Mouse (Mus musculus): ENCODE data around the gene Gm39566.
"Not testable (repeated sequence)": the region's sequence is repeated elsewhere in the genome, so short reads cannot be mapped to it uniquely, and the experiment has no call there.

Gene Gm39566

DNA sequence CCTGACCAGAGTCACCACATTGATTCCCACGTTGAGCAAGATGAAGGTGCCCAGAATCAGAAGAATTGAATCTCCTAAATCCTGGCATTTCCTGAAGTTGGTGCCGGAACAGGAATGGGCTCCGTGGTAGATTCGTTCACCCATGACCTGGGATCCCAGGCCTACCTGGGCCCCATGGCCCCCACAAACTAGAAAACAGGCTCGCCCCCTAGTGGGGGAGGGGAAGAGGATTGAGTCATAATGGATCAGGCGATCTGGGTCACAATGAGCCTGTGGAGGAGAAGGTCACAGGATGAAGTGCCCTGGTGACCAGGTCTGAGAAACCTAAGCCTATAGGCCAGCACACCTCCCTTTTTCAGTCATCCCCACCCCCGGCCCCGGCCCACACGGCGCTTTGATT, at the start of gene Gm39566:
Gene Gm39566, minus strand, starts transcription at position 144 of the 400 bp plus-strand sequence.
- no peak for DNase-seq

DNA sequence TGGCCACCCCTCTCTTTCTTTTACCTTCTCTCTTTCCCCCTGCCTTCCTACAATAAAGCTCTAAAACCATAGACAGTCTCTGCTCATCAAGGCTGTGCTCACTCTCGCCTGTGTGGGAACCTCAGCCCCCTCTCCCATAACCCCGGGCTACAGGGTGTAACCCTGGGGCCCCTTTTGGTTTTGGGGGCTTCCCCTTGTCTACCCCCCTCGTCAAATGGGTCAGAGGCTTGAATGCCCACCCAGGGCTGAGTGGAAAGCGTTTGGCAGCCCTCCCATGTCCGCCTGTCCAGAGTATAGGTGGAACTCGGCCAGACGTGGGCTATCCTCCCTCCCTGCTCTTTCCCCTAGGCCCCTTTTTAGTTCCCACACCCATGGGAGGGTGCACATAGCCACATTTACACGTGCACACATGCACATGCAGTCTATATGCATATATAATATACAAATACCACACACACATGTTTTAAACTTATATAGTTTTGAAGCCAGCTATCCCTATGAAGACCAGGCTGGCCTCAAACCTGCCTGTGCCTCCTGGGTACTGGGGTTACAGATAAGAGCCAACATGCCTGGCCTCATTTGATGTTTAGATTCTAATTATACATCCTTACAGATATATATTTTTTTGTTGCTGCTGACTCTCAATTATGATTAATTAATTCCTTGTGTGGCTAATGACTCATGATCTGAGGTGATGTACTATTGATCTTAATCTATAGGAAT, 49.2 kb upstream of the Gm39566 start:
- DNase-seq: no peak

DNA sequence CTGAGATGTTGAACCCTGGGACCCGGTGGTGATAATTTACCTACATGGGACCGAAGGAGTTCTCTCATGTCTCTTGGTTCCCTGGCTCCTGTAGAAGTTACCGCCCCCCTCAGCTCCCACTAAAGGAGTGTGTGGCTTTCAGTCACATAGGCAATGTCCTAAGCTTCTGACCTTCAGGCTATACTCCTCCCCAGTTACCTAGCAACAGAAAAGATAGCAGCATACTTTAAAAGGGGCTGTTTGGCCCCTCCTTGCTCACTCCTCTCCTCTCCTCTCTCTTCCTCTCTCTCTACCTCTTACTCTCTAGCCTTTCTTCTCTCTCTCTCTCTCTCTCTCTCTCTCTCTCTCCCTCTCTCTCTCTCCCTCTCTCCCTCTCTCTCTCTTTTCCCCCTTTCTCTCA, 48.6 kb upstream of the Gm39566 start:
- DNase-seq: not testable (repeated sequence)

DNA sequence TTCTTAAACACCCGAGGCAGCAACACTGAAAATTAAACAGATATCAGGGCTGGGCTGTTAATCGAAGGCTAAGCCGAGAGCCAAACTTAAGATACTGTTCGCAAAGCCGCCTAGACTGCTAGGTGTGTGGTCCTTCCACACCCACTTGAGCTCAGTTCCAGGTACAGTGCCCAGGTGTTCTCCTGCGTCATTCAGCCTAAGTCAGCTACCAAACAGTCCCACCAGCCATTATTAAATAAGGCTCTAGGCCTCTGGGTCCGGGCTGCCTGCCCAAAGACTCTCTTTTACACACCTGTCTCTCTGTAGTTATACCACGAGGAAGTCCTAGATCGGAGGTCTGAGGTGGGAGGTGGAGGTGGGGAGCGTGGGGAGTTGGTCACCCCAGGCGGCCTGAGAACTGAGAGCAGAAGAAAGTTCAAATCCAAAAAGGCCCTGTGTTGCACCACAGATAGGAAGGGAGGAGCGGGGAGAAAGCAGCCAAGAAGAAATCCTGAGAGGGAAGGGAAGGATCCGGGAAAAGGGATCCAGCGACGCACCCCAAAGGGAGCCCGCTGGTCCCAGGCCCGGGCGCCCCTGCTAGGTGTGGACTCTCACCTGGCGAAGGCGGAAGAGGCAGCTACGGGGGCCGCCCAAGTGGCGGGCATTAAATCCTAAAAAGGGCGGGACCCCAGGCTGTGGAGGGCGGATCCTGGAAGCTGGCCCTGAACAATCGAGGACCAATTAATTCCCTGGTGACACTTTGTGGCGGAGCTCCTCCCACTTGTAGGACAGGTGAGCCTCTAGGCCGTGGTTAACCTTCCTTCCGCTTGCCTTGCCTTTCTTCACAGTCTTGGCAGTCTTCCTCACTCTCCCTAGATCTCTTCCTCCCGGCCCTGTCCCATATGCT, 43.3 kb upstream of the Gm39566 start, which contains the start of gene Tnk1:
Gene Tnk1, minus strand, starts transcription at position 618 of the 886 bp plus-strand sequence.
- DNase-seq: peak; percentile 62 to 83

DNA sequence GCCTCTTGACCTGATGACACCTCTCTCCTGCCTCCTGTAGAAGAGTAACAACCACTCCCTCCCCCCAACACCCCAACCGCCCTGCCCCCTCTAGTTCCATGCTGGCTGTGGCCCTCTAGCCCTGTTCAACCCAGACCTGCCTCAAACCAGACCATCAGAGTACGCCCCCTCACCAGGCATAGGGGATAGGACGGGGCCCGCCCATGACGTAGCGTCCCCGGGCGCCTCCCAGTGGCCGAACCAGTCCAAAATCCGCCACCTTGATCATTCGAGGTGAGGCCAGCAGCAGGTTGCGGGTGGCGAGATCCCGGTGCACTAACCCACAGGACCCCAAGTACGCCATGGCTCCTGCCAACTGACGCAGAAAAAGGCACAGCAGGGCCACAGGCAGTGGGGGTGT, 40.2 kb upstream of the Gm39566 start:
- DNase-seq: peak in 1 of 2 experiments; percentile 40

DNA sequence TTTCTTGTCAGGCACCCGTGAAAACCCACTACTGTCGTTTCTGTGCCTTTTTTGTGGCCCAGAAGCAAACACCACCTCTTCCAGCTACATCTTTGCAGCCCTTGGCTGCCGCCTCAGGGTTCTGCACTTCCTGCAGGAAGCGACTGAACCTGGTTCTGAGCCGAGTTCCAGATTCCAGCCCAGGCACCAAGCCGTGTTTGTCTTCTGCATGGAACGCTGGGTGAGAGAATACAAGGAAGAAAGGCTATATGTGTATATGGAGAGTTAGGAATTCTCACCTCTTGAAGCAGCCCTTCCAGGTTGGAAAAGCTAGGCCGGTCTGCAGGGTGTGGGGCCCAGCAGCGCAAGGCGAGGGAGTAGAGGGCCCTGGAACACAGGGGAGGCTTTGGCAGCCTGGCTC, 39.6 kb upstream of the Gm39566 start:
- DNase-seq: no peak

DNA sequence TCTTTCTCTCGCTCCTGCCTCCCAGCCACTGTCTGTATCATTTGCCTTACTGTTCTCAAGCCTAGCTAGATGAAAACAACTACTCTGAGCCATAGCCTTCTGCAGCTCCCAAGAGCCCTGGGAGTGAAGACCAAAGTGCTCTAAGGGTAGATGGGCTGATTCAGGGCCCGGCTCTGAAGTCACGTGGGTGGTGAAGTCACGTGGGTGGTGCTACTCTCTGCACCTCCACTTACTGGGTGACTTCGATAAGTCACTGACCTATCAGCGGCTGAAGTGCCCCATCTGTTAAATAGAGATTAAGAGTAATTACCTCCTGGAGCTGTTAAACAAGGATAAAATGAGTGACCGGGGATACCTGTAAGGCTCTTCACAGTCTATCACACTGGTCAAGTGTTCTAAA, 38.9 kb upstream of the Gm39566 start:
- DNase-seq: peak in 1 of 2 experiments; percentile 50

DNA sequence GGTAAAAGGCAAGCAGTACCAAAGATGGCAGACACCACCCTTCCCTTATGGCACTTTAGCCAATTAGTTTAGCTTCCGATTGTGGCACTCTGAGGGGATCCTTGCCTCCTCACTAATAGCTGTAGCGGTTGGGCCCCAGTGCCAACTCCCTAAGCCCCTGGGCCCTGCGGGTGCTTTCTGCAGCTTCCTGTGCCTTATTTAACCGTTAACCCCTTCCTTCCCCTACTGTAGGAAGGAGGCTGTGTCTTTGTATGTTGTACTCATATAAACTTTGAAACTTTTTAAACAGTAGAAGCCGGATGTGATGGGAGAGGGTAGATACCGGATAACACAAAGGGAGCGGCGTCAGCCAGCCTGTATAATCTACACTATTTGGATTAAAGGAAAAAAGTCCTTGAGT, 35.7 kb upstream of the Gm39566 start:
- DNase-seq: no peak

DNA sequence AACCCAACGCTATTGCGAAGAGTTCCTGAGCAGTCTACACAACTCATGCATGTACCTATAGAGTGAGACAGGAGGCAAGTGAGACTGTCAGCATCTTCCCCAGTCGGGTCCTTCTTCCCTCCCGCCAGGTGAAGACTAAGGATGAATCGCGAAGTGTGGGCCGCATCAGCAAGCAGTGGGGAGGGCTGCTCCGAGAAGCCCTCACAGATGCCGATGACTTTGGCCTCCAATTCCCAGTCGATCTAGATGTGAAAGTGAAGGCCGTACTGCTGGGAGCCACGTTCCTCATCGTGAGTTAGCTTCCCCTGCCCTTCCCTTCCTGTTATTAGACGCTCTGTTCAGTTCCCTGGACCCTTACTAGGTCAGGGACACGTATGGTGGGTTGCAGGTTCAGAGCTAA, 34.8 kb upstream of the Gm39566 start:
- no peak for DNase-seq

DNA sequence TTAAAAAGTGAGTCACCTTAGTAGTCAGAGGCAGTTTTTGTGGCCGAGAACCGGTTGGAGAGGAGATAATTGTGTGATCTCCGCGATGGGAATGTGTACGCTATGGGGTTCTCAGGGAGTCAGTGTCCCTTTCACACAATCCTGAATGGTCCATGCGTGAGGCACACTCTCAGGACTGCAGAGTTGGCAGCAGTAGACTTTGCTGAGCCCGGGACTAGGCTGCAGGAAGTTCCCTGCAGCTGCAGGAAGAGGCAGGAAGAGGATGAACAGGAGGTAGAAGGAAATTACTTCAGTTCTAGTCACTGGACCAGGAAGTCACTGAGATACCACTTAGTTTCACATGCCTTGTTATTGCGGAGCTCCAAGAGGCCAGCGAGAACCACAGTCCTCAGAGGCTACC, 34.0 kb upstream of the Gm39566 start:
- DNase-seq: no peak

DNA sequence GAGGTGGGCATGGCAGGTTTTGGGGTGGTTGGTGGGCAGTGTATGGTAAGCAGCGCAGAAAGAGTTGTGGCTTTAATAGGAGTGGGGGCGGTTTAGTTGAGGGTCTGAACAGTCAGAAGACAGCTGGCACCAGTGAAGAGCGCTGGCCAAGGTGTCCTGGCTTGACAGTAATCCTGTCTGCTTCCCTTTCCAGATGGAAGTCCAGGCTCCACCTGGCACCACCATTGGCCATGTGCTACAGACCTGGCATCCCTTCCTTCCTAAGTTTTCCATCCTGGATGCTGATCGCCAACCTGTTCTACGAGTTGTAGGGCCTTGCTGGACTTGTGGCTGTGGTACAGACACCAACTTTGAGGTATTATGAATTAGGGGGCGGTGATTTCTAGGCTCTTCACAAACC, 32.9 kb upstream of the Gm39566 start:
- DNase-seq: no peak

DNA sequence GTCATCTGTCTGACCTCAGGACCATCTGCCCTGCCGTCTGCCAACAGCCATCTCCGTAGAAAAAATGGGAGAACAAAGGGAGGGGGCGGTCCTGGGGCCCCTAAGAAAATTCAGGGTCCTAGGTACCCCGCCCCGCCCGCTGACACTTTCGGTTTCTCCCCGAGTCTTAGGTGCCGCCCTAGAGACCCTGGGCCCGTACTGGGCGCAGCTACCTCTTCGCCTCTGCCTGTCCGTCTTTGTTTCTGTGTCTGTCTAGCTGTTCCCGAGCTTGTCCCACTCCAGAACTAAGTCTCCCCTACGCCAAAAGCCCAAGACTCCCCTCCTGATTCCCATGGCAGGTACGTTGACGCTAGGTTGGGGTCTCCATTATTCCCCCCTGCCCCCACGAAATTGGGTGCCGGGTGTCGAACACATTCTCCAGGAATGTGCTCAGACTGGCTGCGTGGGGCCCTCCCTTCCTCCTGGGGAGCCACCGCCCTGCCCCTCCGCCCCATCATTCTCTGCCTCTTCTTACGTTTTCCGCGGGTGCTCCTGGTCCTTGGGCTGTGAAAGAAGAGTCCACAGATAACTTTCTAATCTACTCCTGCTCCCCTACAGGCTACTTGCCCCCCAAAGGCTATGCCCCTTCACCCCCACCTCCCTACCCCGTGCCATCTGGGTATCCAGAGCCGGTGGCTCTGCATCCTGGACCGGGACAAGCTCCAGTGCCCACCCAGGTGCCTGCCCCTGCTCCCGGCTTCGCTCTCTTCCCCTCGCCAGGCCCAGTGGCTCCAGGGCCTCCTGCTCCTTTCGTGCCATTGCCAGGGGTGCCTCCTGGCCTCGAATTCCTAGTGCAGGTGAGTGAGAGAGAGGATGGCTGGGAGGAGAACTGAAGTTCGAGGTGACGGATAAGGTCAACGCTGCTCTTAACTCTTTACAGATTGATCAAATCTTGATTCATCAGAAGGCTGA, 31.9 kb upstream of the Gm39566 start:
- DNase-seq: no peak

DNA sequence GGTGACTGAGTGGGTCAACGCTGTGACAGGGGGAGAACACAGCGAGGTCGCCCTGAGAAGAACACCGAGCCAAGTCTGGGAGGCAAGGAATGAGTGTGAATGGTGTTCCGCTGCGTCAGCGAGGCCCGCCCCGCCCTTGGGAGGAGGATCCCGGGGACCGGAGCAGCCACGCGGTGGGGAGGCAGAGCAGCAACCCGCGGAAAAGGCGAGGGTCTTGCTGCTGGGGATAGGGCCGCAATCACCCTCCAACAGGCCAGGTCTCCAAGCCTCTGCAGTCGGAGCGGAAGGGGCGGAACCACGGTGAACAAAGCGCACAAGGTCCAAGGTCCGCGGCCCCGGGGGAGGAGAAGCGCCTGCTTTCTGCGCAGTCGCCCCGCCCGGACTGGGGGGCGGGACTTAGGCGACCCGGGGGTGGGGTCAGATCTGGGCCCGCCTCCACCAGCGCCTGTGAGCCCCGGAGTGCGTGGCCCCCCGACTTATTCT, 31.1 kb upstream of the Gm39566 start, which contains the start of gene Plscr3:
Gene Plscr3, plus strand, starts transcription at position 179 of the 483 bp plus-strand sequence.
- peak; percentile 93 to 95 for DNase-seq

DNA sequence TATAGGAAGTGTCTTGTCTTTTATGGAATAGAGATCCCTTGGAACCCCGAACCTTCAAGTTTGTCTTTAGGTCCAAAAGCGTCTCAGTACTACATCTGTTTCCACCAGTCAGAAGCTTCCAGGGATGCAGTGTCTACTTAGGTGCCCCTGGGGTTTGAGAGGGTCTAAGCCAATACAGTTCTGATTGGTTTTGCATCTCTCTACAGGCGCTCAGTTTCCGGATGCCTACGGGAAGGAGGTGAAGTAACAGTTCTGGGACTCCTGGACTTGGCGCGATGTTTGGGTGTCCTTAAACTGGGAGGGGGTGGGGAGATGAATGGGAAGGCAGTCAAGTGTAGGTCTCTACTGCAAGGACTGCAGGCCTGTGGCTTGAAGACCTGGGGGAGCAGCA, 23.6 kb upstream of the Gm39566 start:
- peak in 1 of 2 experiments; percentile 27 for DNase-seq

DNA sequence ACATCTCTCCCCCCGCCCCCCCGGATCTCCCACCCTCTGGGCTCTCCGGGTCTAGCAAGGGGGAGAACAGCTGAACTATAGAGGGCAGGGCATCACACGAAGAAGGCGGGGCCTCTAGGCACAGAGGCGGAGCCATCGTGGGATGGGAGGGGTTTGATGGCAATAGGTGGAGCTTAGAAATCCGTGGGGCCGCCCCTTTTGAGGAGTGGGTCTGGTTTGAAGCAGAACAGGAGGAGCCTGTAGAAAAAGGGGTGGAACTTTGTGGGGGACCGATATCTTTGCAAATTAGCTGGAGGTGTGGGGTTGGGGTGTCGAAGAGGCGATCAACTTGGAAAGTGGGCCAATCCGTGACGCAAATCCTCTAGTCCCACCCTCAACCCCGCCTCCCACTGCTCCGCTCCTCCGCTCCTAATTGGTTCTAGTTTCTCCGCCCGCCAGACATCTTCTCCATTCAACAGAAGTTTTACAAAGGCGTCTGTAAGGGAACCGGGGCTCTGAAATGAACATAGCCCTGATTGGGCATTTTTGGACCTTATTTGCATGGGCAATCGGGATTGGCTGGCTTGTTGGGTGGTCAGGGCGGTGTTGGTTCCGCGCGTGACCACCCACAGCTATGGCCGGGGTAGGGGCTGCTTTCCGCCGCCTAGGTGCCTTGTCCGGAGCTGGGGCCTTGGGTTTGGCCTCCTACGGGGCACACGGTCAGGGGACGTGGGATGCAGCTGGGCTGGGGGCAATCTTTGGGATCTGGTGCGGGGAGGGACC, 23.0 kb upstream of the Gm39566 start, which contains the start of gene Tmem256:
Gene Tmem256, plus strand, starts transcription at position 563 of the 762 bp plus-strand sequence.
- DNase-seq: peak; percentile 98 to 99

DNA sequence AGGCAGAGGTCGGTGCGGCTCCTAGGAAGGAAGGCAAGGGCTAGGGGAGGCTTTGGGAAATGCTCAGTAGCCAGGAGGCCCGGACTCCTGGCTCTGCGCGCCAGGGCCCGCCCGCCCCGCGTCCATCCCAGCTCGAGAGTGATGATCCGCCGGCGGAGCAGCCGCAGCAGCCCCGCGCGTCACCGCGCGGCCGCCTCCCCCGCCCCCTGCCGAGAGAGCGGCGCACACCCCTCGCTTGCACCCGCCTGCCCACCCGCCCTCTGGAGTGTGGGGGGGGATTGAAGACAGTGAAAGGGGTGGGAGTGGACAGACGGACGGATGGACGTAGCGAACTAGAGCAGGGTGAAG, 22.5 kb upstream of the Gm39566 start, which contains the start of gene Nlgn2:
Gene Nlgn2, minus strand, starts transcription at position 181 of the 348 bp plus-strand sequence.
- DNase-seq: peak in 1 of 2 experiments; percentile 26

DNA sequence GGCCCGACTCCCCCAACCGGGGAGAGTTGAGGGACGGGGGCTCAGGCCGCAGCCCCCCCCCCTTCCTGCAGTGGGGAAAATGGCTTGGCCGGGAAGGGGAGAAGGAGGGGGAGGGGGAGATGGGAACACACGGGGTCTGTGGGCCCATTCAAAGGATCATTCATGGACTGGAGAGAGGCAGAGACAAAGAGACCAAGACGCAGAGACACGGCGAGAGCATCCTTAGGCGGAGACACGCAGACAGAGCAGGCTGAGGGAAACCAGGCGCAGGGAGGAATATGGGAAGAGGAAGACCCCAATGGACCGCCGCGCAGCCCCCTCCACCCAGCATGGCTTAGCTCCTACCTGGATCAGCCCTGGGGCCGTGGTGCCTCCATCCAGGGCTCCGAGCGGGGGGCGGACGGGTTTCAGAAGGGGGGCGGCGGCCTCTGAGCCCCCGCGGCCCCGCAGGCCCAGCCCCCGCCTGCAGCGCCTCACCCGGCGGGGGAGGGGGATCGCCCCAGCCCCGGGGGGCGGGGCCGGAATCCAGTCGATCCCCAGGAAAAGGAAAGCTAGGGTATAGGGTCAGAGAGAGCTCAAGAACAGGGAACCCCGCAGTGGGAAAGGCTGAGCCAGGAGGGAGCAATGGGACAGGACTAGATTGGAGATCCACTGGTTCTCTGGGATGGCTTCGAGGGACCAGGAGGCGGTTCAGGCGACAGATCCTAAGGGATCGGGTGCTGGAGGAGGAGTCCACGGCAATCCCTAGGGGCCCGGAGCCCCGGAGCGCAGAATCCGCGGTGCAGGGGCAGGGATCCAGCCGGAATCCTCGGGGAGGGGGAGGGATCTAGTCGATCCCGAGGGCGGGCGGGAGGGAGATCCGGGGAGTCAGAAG, 21.8 kb upstream of the Gm39566 start:
- no peak for DNase-seq

DNA sequence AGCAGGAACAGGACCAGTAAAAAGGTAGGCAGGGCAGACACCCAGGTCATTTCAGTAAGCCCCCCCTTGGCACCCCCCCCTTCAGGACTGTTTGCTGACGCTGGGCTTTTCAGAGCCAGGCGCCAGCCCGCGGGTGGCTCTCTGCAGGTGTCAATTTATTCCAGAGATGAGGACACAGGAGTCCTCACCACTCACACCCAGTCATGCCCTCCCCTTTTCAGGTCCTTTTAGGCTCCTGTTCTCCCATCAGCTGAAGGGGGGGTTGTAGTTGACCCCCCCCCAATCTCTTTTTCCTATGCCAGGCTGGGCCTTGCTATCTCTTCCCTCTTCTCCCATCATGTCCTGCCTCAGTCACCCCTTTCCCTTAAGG, 20.9 kb upstream of the Gm39566 start:
- DNase-seq: no peak

DNA sequence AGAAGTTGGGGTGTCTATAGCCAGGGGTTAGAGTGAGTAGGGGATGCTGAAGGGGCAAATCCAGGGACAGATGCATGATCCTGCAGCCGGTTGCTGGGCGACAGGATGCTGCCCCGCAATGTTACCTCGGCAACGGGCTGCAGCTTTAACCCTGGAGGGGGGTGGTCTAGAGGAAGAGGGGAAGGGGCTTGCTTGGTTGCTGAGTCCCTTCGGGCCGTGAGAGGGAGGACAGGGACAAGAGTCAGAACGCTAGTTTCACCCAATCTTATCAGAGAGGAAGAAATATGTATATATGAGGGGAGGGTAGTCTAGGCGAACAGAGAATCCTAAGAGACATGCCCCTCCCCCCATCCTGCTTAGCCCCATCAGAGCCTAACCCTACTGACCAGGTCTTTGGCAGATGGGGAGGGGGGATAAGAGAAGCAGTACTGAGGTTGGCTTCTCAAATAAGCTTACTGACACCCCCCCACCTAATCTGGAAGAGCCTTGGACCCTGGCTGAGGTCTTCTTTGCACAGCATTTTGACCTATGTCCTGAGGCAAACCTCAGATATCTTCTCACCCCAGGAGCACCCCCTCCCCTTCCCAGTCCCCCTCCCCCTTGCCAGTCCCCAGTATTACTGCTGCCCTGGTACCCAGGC, 20.3 kb upstream of the Gm39566 start:
- no peak for DNase-seq

DNA sequence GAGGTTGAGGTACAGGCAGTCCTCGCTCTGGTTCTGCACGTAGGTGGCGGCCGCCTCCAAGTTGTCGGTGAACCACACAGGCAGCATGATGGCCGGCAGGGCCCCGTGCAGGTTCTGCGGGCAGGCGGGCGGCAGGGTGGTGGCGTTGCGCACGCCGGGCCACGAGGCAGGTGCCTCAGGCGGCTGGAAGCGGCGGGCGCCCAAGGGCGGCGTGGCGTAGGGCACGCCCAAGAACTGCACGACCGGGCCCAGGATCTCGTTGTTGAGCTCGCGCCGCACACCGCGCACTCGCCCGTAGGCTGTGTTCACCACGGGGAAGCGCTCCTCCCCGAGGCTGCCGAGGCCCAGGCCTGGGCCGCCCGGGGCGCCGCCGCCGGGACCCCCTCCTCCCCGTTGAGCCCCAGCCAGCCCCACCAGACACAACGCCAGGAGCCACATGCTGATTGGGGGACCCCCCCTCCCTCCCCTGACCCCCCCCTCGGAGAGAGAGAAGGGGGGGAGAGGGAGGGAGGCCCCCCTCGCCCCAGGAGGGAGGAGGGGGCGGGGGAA, 19.0 kb upstream of the Gm39566 start:
- no peak for DNase-seq

Measured in kidney, adult 8-10 months (tissue).